9 mouse cellular contexts compared by ENCODE assay signal in genomic region chr10:122105407-122105806, GRCm38 (mm10). TPM values are rescaled to one million over a fixed set of nuclear protein-coding genes. Genes with fewer than 3 reads are reported as not detected.
DNase-seq lines count a peak whose midpoint lies in the region; ATAC-seq and TF ChIP-seq lines count a peak whose summit lies in the region.
"Had no signal": no experiment of that assay in that cellular context is flagged by ENCODE, and none has a peak within 500 bp of the region (broad histone marks: within the 10 kb centered on the region; RNA-seq: fewer than 3 reads in every experiment).

No protein-coding gene starts in this region.

- TF ChIP-seq CTCF in gastrocnemius, adult 2 months (IDR thresholded peaks at IDR 0.05), result peak; percentile 77

- H3K36me3 ChIP-seq in heart, embryonic 12.5 days, result no peaks in the 10 kb centered on the region
- H3K36me3 ChIP-seq in lung, embryonic 15.5 days, result no peaks in the 10 kb centered on the region

- no peaks in the 10 kb centered on the region for H3K9me3 ChIP-seq in heart, embryonic 12.5 days (replicated peaks)
- no peaks in the 10 kb centered on the region for H3K9me3 ChIP-seq in lung, embryonic 15.5 days

- intact Hi-C loops in gastrocnemius, adult 2 months (cut with DNase I), result loop anchor here (5.0 kb wide), 1 partner anchor 342 kb away; the partner anchor contains the start of gene Avpr1a

- no peak overlapping the region for H3K27ac ChIP-seq in heart, embryonic 12.5 days (ENCODE audit: poor library complexity, severe bottlenecking)
- H3K27ac ChIP-seq in gastrocnemius, adult 2 months, result no peak overlapping the region
- H3K27ac ChIP-seq in lung, embryonic 15.5 days, result peak overlapping the region; percentile 49; the same call in 1 of the 2 replicates
- H3K27ac ChIP-seq: macrophage had no signal

- DNase-seq in heart, adult 18-20 months, result peak; percentile 31 to 64
- DNase-seq in MEL-GATA-1-ER (ENCODE audit: extremely low read depth, low read depth), result peak; percentile 22
- DNase-seq in cerebellum, postnatal 36 days, result peak; percentile 44 to 59
- DNase-seq in gastrocnemius, adult 2 months, result peak; percentile 43
- DNase-seq in layer of hippocampus, adult 11-12 months (ENCODE audit: low spot score), result peak; percentile 77
- DNase-seq in retina, postnatal 7 days (ENCODE audit: low read depth, low spot score), result peak; percentile 41

- no peak overlapping the region for H3K4me3 ChIP-seq in heart, embryonic 12.5 days
- no peak overlapping the region for H3K4me3 ChIP-seq in gastrocnemius, adult 2 months
- no peak overlapping the region for H3K4me3 ChIP-seq in lung, embryonic 15.5 days

- ATAC-seq in heart, embryonic 12.5 days (ENCODE audit: insufficient number of reproducible peaks, low FRiP score), result no peak
- no peak; the same call in 1 of the 2 replicates for ATAC-seq in lung, embryonic 15.5 days (ENCODE audit: borderline replicate concordance, extremely low read depth, low FRiP score, low TSS enrichment)

- H3K27me3 ChIP-seq in heart, embryonic 12.5 days (replicated peaks), result no peaks in the 10 kb centered on the region; the same call in none of the 2 replicates
- H3K27me3 ChIP-seq in lung, embryonic 15.5 days, result 0 out of 2 replicates have a peak, but pooled peaks cover 5% of the 10 kb centered on the region

- no peak overlapping the region for H3K9ac ChIP-seq in heart, embryonic 12.5 days
- H3K9ac ChIP-seq in lung, embryonic 15.5 days, result no peak overlapping the region

- H3K4me2 ChIP-seq in heart, embryonic 12.5 days, result no peak overlapping the region
- no peak overlapping the region for H3K4me2 ChIP-seq in lung, embryonic 15.5 days

- WGBS in heart, embryonic 12.5 days, result 2% methylated on average over 3 of the region's 3 CpGs
- WGBS in lung, embryonic 15.5 days, result 4% methylated on average over 3 of the region's 3 CpGs

- H3K4me1 ChIP-seq in heart, embryonic 12.5 days (replicated peaks), result peaks cover 6% of the 10 kb centered on the region; the same call in 1 of the 2 replicates
- H3K4me1 ChIP-seq in lung, embryonic 15.5 days, result 0 out of 2 replicates have a peak, but pooled peaks cover 2% of the 10 kb centered on the region

RNA-seq across cellular contexts. Expression of gene Rxylt1, which starts 8.2 kb away (rescaled TPM):
- total RNA-seq in heart, adult 18-20 months (2021), result 10 to 100 TPM; 37.9 to 38.0 TPM
- 41.8 and 43.5 TPM in 2 replicates for polyA plus RNA-seq in heart, embryonic 12.5 days (2016; fragmentation: Nextera tagmentation; extraction: Ambion mirVana)
- total RNA-seq in gastrocnemius, adult 2 months (2021), result 10 to 100 TPM; 42.1 to 45.2 TPM
- polyA plus RNA-seq in lung, embryonic 15.5 days (2015; fragmentation: Nextera tagmentation; extraction: Ambion mirVana), result 46.0 and 48.3 TPM in 2 replicates

RNA-seq across cellular contexts. Expression of gene Srgap1, which starts 58.3 kb away (rescaled TPM):
- 1 to 10 TPM; 1.6 TPM for total RNA-seq in heart, adult 18-20 months (2021)
- polyA plus RNA-seq in heart, embryonic 12.5 days (2016; fragmentation: Nextera tagmentation; extraction: Ambion mirVana), result 8.5 and 8.6 TPM in 2 replicates
- under 1 TPM; 0.38 to 0.89 TPM for total RNA-seq in gastrocnemius, adult 2 months (2021)
- 9.7 and 10.7 TPM in 2 replicates for polyA plus RNA-seq in lung, embryonic 15.5 days (2015; fragmentation: Nextera tagmentation; extraction: Ambion mirVana)

Comparison
In these comparisons a context has a peak if more than half of its experiments do, and no peak if none do; other contexts are left out.
1. DNase-seq: peak in every context shown above with its lines; median percentile 77 in layer of hippocampus, adult 11-12 months; 52 in cerebellum, postnatal 36 days; 48 in heart, adult 18-20 months; 43 in gastrocnemius, adult 2 months; 41 in retina, postnatal 7 days; 22 in MEL-GATA-1-ER.